Mouse (Mus musculus) forebrain, embryonic 11.5 days (tissue): Measurements from ENCODE around the gene Ace3. TPM values are rescaled to one million over a fixed set of nuclear protein-coding genes. Genes with fewer than 3 reads are reported as not detected.
A peak's percentile ranks its signal among the peaks of the same experiment; 100 is the strongest.
"Not testable (repeated sequence)": the region's sequence is repeated elsewhere in the genome, so short reads cannot be mapped to it uniquely, and the experiment has no call there.

ENCODE experiments used
- ATAC-seq: fragments of 200-750 bp; cut with Nextera tagmentation; replicated peaks from 2 replicates; pipeline ENCODE4 v1.8.0; 2017; ENCODE audit warnings: moderate TSS enrichment; ENCODE audit not compliant: low FRiP score
- DNase-seq: peaks from one replicate; pipeline ENCODE4 v3.0.0-alpha.2; 2017; ENCODE audit warnings: low spot score
- H3K27ac ChIP-seq: fragments of 300-500 bp; sonication (generic); 2 replicates; pipeline ENCODE4 v1.5.1; 2014; ENCODE audit warnings: low read depth, low read length
- H3K27me3 ChIP-seq: fragments of 300-500 bp; sonication (generic); 2 replicates; pipeline ENCODE4 v1.6.1; 2014; ENCODE audit warnings: mild to moderate bottlenecking, low read length, mixed read lengths; ENCODE audit not compliant: control insufficient read depth, insufficient read depth
- H3K36me3 ChIP-seq: fragments of 300-500 bp; sonication (generic); 2 replicates; pipeline ENCODE4 v1.6.1; 2014; ENCODE audit warnings: mild to moderate bottlenecking, low read length, moderate library complexity, mixed read lengths; ENCODE audit not compliant: control insufficient read depth, insufficient read depth
- H3K4me1 ChIP-seq: fragments of 300-500 bp; sonication (generic); replicated peaks from 2 replicates; pipeline ENCODE4 v1.6.1; 2014; ENCODE audit warnings: low read length, mixed read lengths; ENCODE audit not compliant: control insufficient read depth, insufficient read depth
- H3K4me2 ChIP-seq: fragments of 300-500 bp; sonication (generic); 2 replicates; pipeline ENCODE4 v1.6.1; 2014; ENCODE audit warnings: low read depth, mild to moderate bottlenecking, low read length, moderate library complexity, mixed read lengths; ENCODE audit not compliant: severe bottlenecking
- H3K4me3 ChIP-seq: fragments of 300-500 bp; sonication (generic); 2 replicates; pipeline ENCODE4 v1.5.1; 2014; ENCODE audit warnings: low read depth, low read length
- H3K9ac ChIP-seq: fragments of 300-500 bp; sonication (generic); 2 replicates; pipeline ENCODE4 v1.6.1; 2014; ENCODE audit warnings: low read length
- H3K9me3 ChIP-seq: fragments of 300-500 bp; sonication (generic); 2 replicates; pipeline ENCODE4 v1.6.1; 2016; ENCODE audit warnings: low read length, mixed read lengths; ENCODE audit not compliant: control insufficient read depth
- WGBS: fragments of 180-500 bp; shearing (Covaris S2); extraction: QIAGEN DNeasy Blood & Tissue Kit; methylation state at CpG from one replicate; pipeline ENCODE4 v1.1.7; 2014; 5-methylcytosine and 5-hydroxymethylcytosine counted together
- polyA plus RNA-seq: library from polyadenylated mRNA; unstranded; fragments of >200 nt; fragmentation: Nextera tagmentation; extraction: Ambion mirVana; gene quantifications from 2 replicates; pipeline ENCODE4 v1.2.1, GENCODE M21; 2014

Gene Ace3
- polyA plus RNA-seq, 1 experiment from 2014 or later = not detected

GRCm38 (mm10) chr11:106016440-106016839 lies 22.0 kb downstream of the Ace3 start:
- Histone ChIP-seq H3K4me3 (no peak overlapping the region), H3K36me3 (no peaks in the 10 kb centered on the region), H3K27me3 (peaks cover 7% of the 10 kb centered on the region), H3K4me2 (no peak overlapping the region), H3K9me3 (no peaks in the 10 kb centered on the region), H3K4me1 (0 out of 2 replicates have a peak, but pooled peaks cover 2% of the 10 kb centered on the region), H3K9ac (no peak overlapping the region), H3K27ac (no peak overlapping the region)
- ATAC-seq (no peak), DNase-seq (no peak)
- WGBS = 89% methylated on average over 5 of the region's 5 CpGs

- no peaks in the 10 kb centered on the region for H3K36me3 ChIP-seq
- H3K27me3 ChIP-seq = peaks cover 7% of the 10 kb centered on the region
- WGBS = under 1% methylated on average over 50 of the region's 50 CpGs
- peak overlapping the region; percentile 85 for H3K4me2 ChIP-seq
- peak overlapping the region; percentile 40 for H3K4me3 ChIP-seq
- ATAC-seq (peak; percentile 51; the same call in 1 of the 2 replicates), DNase-seq (peak; percentile 57)
- H3K9me3 ChIP-seq = no peaks in the 10 kb centered on the region
- H3K4me1 ChIP-seq = 0 out of 2 replicates have a peak, but pooled peaks cover 2% of the 10 kb centered on the region
- peak overlapping the region; percentile 55 for H3K9ac ChIP-seq
- H3K27ac ChIP-seq = no peak overlapping the region
Measured at GRCm38 (mm10) chr11:106020051-106020763, 25.7 kb downstream of the Ace3 start.

- Histone ChIP-seq H3K9me3 (no peaks in the 10 kb centered on the region), H3K27ac (no peak overlapping the region)
Measured at GRCm38 (mm10) chr11:106025774-106026173, 31.3 kb downstream of the Ace3 start.

GRCm38 (mm10) chr11:106026465-106027151 lies 32.1 kb downstream of the Ace3 start:
- DNase-seq = peak; percentile 69

More at GRCm38 (mm10) chr11:106025774-106026173, 31.3 kb downstream of the Ace3 start:
- ATAC-seq (no peak), DNase-seq (no peak)
- peaks cover 3% of the 10 kb centered on the region; the same call in 1 of the 2 replicates for H3K27me3 ChIP-seq
- H3K4me2 ChIP-seq = no peak overlapping the region
- WGBS = 89% methylated on average over 3 of the region's 3 CpGs
- H3K4me1 ChIP-seq = no peaks in the 10 kb centered on the region
- H3K4me3 ChIP-seq = no peak overlapping the region
- H3K9ac ChIP-seq = no peak overlapping the region
- H3K36me3 ChIP-seq = no peaks in the 10 kb centered on the region

GRCm38 (mm10) chr11:106027607-106028006 lies 33.1 kb downstream of the Ace3 start:
- Histone ChIP-seq H3K27me3 (no peaks in the 10 kb centered on the region), H3K9me3 (no peaks in the 10 kb centered on the region), H3K4me1 (no peaks in the 10 kb centered on the region), H3K4me3 (no peak overlapping the region), H3K27ac (no peak overlapping the region), H3K4me2 (no peak overlapping the region), H3K9ac (no peak overlapping the region), H3K36me3 (no peaks in the 10 kb centered on the region)
- WGBS = 89% methylated on average over 5 of the region's 5 CpGs
- no peak for DNase-seq
- ATAC-seq = no peak

More at GRCm38 (mm10) chr11:106026465-106027151, 32.1 kb downstream of the Ace3 start:
- H3K4me3 ChIP-seq = no peak overlapping the region
- H3K4me2 ChIP-seq = no peak overlapping the region
- no peaks in the 10 kb centered on the region; the same call in 1 of the 2 replicates for H3K27me3 ChIP-seq
- H3K4me1 ChIP-seq = no peaks in the 10 kb centered on the region
- H3K27ac ChIP-seq = no peak overlapping the region
- no peaks in the 10 kb centered on the region for H3K9me3 ChIP-seq
- H3K9ac ChIP-seq = no peak overlapping the region
- no peak for ATAC-seq
- WGBS = 50% methylated on average over 10 of the region's 11 CpGs
- no peaks in the 10 kb centered on the region for H3K36me3 ChIP-seq

- H3K27ac ChIP-seq = not testable (repeated sequence)
Measured at GRCm38 (mm10) chr11:106032074-106032473, 37.6 kb downstream of the Ace3 start.

GRCm38 (mm10) chr11:106033491-106033919 lies 39.0 kb downstream of the Ace3 start:
- no peak overlapping the region for H3K4me3 ChIP-seq

More at GRCm38 (mm10) chr11:106032074-106032473, 37.6 kb downstream of the Ace3 start:
- H3K36me3 ChIP-seq, H3K4me2 ChIP-seq, H3K4me1 ChIP-seq, H3K27me3 ChIP-seq, H3K9ac ChIP-seq, H3K9me3 ChIP-seq, DNase-seq, ATAC-seq: not testable (repeated sequence)
- peak overlapping the region; percentile 22; the same call in 1 of the 2 replicates for H3K4me3 ChIP-seq
- WGBS = 46% methylated on average over 3 of the region's 25 CpGs

GRCm38 (mm10) chr11:106034986-106035385 lies 40.5 kb downstream of the Ace3 start:
- ATAC-seq = no peak
- WGBS = 89% methylated on average over 9 of the region's 9 CpGs
- no peak overlapping the region for H3K4me2 ChIP-seq

More at GRCm38 (mm10) chr11:106033491-106033919, 39.0 kb downstream of the Ace3 start:
- Histone ChIP-seq H3K27ac (0 out of 2 replicates have a peak overlapping the region, but pooled peaks have one; percentile 34), H3K4me1 (peaks cover 4% of the 10 kb centered on the region; the same call in 1 of the 2 replicates), H3K9me3 (no peaks in the 10 kb centered on the region), H3K9ac (peak overlapping the region; percentile 20; the same call in 1 of the 2 replicates), H3K4me2 (peak overlapping the region; percentile 35; the same call in 1 of the 2 replicates), H3K36me3 (no peaks in the 10 kb centered on the region), H3K27me3 (no peaks in the 10 kb centered on the region)
- no peak for DNase-seq
- 50% methylated on average over 11 of the region's 11 CpGs for WGBS
- no peak for ATAC-seq

More at GRCm38 (mm10) chr11:106034986-106035385, 40.5 kb downstream of the Ace3 start:
- H3K27ac ChIP-seq = no peak overlapping the region
- H3K9me3 ChIP-seq = no peaks in the 10 kb centered on the region
- H3K27me3 ChIP-seq = no peaks in the 10 kb centered on the region
- peaks cover 4% of the 10 kb centered on the region; the same call in 1 of the 2 replicates for H3K4me1 ChIP-seq
- H3K36me3 ChIP-seq = no peaks in the 10 kb centered on the region
- H3K9ac ChIP-seq = no peak overlapping the region
- no peak for DNase-seq
- H3K4me3 ChIP-seq = no peak overlapping the region
